In genomic region chr4:24568026-24568425, GRCm38 (mm10) we compare ENCODE assay signal across 14 mouse cellular contexts.
"Had no signal": no experiment of that assay in that cellular context is flagged by ENCODE, and none has a peak within 500 bp of the region (broad histone marks: within the 10 kb centered on the region; RNA-seq: fewer than 3 reads in every experiment).

No protein-coding gene starts in this region.

- DNase-seq: kidney, adult 18-20 months; kidney, adult 9 months; kidney, postnatal 14 days; kidney, postnatal 4 days; liver; lung, adult 18-20 months; lung, postnatal 10 days; lung, postnatal 36 days; right cerebral cortex, adult 18-20 months; right cerebral cortex, postnatal 14 days; right cerebral cortex, postnatal 4 days; thymus, postnatal 25 days had no signal

- ATAC-seq: liver, embryonic 12.5 days; midbrain, embryonic 15.5 days had no signal
